Mouse (Mus musculus) kidney, postnatal 25 days (tissue): ENCODE data around the gene Olfr1037.
"Not testable (repeated sequence)": the region's sequence is repeated elsewhere in the genome, so short reads cannot be mapped to it uniquely, and the experiment has no call there.

Source experiments
- DNase-seq, 2 experiments: peaks; one replicate each; pipeline ENCODE4 v3.0.0; 2021; ENCODE audit warnings: mixed read lengths in 2 of 2

The Olfr1037 gene

GRCm38 (mm10) chr2:86087285-86087684 is at the start of gene Olfr1037:
Olfr1037 (minus strand) TSS chr2:86087385.
- DNase-seq, result no peak

GRCm38 (mm10) chr2:86135828-86136227 is 48.6 kb upstream of the Olfr1037 start, which contains the start of gene Olfr1039:
Olfr1039 (minus strand) TSS chr2:86135928.
- no peak for DNase-seq

- not testable (repeated sequence) for DNase-seq
Measured at GRCm38 (mm10) chr2:86080478-86080877, 6.7 kb downstream of the Olfr1037 start.

GRCm38 (mm10) chr2:86073692-86074091 is 13.5 kb downstream of the Olfr1037 start, which contains the start of gene Olfr1036:
Olfr1036 (plus strand) TSS chr2:86073992.
- not testable (repeated sequence) for DNase-seq

GRCm38 (mm10) chr2:86070189-86070588 is 17.0 kb downstream of the Olfr1037 start:
- DNase-seq, result no peak

GRCm38 (mm10) chr2:86063766-86064165 is 23.4 kb downstream of the Olfr1037 start:
- DNase-seq, result not testable (repeated sequence)

- DNase-seq, result not testable (repeated sequence)
Measured at GRCm38 (mm10) chr2:86050777-86051176, 36.4 kb downstream of the Olfr1037 start.

GRCm38 (mm10) chr2:86045561-86045960 is 41.6 kb downstream of the Olfr1037 start, which contains the start of gene Olfr1034:
Olfr1034 (plus strand) TSS chr2:86045861.
- DNase-seq, result no peak
